Mouse (Mus musculus): Measurements from ENCODE around the gene Ranbp17.

DNA sequence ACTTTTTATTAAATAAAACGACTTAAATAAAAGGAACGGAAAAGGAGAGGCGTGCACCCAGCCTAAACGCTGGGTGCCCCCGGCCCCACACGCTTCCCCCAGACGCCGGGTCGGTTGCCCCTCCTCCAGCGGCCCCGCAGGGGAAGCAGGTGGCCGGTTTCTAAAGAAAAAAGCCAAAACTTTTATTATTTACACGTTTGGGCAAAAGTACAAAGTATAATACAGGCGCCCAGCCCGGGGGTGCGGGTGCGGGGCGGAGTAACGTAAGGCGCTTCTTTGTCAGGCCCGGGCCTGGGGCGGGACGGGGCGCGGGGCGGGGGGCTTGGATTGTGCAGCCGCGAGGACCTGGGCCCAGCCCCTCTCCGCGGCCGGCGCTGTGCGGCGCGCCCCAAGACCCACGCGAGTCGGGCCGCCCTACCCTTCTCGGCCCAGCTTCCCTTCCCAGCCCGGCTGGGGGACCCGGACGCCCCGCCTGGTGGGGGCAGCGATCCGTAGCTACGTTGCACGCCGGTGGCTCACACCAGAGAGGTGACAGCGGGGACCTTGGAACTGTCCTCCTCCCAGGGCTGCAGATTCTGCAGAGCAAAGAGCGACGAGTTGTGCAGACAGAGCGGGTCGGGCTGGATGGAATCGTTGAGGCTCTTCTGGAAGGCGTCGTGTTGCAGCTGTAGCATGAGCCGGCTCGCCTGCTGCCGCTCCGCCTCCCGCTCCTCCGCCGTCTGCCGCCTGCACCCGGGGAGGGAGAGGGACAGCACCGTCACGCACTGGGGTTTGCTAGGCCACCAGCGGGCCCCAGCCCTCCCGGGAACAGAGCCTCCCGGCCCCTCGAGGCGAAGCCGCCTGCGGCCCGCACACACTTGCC lies 312.6 kb downstream of the Ranbp17 start:
- TF ChIP-seq CTCF (IDR thresholded peaks at IDR 0.05; ENCODE audit: low read depth), result no peak
- TF ChIP-seq EP300 (optimal IDR thresholded peaks at IDR 0.05), result no peak

Data from stomach, postnatal 0 days (tissue).